Mouse (Mus musculus) lung, postnatal 10 days (tissue): ENCODE measurements around the gene Cplx2.

ENCODE experiments used
- DNase-seq: peaks from one replicate; pipeline ENCODE4 v3.0.0; 2021

The Cplx2 gene

DNA sequence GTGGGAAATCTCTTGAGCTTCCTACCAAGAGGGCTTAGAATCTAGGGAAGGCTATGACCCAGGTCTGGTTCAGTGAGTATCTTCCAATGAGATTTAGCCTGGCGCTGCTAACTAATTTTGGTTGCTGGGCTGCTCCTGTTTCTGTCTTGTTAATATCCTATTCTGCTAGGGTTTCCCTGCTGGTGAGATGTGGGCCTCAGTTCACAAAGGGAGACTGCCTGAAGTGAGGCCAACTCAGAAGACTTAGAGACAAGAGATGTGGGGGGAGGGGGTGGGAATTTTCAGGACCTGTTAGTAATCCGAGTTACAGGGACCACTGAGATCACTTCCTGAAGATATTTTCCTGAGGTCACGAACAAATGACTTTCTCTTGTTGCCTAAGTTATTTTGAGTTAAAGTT is 33.1 kb downstream of the Cplx2 start:
- DNase-seq: no peak

DNA sequence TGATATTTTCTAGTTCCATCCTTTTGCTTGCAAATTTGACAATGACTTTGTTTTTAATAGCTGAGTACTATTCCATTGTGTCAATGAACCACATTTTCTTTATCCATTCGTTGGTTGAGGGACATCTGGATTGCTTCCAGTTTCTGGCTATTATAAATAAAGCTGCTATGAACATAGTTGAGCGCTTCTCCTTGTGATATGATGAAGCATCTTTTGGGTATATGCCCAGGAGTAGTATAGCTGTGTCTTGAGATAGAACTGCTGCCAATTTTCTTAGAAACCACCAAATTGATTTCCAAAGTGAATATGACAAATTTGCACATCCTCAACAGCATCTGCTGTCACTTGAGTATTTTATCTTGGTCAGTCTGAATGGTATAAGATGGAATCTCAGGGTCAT is 34.7 kb downstream of the Cplx2 start:
- no peak for DNase-seq

DNA sequence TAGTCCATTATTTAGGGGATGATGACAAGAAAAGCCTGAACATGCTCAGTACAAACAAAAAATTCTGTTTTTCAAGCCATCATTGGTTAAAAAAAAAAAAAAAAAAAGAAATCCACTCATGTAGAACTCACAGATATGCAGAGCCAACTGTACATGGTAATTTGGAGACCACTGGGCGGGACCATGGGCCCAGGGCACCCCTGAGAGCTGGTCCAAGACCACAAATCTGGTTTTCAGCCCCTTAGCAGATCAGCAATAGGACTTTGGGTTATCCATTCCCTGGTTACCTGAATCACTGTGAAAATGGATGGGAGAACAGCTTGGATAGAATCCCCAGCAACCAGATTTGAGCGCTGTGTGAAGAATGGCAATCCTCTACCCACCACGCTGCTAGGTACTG is 40.5 kb downstream of the Cplx2 start:
- DNase-seq: no peak

DNA sequence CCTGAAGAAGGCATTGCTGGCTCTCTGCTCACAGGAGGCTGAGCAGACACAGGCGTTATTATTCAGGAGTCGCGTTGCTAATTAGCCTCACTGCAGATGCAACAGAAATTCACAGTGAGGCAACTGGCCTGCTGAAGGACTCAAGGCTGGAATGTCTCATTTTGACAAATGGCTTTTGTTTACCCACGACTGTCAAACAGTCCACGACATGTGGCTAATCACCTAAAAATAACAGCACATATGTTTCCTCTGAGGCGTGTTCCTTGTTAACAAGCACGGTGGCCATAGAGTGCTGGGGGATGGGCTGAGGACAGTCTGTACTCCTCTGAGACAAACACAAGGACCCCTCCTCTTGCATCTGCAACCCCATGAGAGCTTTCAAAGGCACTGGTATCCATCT is 41.1 kb downstream of the Cplx2 start:
- DNase-seq: peak; percentile 27

DNA sequence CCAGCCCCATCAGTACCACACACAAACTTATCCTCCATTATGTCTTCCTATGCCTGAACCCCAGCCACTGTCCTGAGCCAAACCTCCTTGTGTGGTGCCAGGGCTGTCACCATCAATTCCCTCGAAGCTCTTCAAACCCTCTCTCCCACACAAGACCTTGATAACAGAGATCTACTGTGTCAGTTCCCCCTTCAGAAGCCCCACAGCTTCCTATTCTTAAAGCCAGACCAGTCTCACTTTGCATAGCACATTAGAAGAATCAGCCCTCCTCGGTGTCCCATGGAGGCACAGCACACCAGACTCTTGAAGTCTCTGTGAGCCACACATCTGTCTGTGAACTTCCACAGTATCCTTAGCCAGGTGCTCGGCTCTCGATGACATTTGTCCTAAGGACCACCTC is 41.6 kb downstream of the Cplx2 start:
- no peak for DNase-seq

DNA sequence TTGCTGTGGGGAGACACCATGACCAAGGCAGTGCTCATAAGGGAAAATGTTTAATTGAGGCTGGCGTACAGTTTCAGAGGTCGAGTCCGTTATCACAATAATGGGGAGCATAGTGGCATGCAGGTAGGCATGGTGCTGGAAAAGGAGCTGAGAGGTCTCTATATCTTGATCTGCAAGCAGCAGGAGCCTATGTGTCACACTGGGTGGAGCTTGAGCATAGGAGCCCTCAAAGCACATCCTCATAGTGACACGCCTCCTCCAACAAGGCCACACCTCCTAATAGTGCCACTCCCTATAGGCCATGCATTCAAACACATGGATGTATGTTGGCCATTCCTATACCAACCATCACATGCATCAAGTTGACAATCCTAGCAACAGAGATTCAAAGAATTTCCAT is 43.9 kb downstream of the Cplx2 start:
- DNase-seq: no peak

DNA sequence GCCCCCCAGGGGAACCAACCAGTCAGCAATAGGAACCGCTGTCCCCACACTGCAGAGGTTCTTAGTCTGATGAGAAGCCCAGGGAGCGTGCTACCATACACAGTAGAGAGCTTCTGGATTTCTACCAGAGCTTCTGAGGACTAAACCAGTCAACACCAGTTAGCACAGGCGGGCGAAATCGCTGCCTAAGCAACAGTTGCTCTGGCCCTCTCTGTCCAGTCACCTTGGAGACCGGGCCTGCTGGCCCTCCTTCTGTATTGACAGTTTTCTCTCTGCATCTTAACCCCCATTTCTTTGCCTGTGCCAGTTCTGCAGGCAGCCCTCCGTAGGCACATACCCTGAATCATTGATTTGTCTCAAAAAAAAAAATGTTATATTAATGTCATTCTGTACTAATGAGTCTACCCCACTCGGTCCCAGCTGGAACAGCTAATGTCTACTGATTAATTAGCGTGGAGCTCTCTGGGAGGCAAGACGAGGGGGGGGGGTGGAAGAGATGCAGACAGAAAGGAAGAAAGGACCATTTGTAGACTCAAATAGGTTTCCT is 47.7 kb downstream of the Cplx2 start:
- no peak for DNase-seq

DNA sequence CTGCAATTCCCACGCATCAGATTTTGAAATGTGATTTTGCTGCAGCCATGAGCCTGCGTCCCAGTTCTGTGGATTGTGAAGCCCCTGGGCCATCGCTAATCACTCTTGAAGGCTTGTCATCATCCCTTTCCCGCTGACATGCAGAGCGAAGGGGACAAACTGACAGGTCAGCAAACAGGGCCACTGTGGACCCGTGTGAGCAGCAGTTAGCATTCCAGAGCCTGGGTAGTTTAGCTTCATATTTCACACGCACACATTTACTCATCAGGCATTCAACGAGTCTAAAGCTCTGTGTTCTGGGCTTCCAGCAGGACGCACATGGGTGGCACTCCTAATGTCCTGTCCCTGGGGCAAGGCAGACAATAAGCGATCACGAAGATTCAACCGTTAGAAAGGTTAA is 49.1 kb downstream of the Cplx2 start:
- DNase-seq: no peak

DNA sequence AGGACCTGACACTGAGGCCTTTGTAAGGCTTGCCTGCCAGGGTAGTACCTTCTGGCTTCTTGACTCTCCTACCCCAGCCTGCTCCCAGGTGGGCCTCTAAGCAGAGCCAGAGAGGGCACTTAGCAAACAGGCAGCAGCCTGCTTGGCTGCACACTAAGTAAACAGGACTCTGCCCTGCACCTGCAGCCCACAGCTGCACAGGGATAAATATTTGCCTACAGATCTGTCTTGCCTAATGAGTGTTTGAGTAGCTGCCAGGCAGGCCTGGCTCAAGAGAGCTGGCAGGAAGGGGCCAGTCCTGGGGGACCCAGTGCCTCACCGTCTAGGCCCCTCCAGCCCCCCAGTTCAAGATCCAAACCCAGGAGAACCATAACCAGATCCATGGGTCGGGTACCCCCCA is 54.1 kb downstream of the Cplx2 start:
- DNase-seq: peak; percentile 40

DNA sequence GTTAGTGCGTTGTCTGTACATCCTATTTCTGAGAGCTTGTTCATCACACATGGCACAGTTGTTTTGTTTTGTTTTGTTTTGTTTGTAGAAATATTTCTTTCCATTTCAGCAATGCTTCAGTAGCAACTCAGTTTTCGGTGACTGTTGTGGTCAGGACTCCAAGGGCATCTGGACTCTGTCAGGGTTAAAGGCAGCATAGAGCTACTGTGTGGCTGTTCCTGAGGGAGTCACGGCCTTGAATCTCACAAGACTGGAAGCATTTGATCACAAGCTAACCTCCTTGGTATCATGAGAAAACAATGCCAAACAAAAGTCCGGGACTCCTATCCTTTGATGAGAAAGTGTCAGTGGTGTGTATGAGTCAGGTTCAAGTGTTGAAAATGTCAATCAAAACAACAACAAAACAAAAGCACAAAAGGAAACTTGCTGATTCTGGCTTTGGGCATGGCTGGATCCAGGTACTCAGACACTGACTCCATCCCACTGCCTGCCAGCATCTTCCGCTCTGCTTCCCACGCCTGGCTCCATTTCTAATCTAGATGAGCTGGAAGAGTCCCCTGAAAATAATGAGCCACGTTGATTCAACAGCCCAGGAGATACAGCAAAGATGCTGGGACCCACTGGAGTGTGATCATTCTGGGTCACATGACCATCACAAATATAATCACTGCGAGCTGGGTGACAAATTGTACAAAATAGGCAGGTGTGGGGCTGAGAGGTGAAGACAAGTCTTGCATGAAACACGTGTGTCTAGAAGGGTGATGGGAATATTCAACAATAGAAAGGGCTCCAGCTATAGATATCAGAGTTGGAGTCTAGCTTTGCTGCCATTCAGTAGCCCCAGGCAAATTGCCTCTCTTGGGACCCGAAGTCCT is 55.9 kb downstream of the Cplx2 start:
- DNase-seq: no peak

DNA sequence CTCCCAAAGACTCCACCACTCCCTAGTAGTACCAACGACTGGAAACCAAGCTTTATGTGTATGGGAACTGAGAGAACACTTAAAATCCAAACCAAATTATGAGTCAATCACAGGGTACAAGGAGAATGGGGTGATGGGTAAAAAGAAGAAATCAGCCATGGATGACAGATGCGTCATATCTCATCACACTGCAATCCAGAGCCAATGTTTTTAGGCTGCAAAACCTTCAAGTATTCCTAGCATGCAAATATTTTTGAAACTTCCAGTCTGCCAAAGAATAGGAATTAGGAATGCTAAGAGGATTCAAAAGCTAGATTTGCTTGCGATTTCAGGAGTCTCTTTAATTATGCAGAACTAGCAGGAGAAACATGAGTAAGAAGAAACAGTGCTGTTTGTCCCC is 57.6 kb downstream of the Cplx2 start:
- peak; percentile 49 for DNase-seq

DNA sequence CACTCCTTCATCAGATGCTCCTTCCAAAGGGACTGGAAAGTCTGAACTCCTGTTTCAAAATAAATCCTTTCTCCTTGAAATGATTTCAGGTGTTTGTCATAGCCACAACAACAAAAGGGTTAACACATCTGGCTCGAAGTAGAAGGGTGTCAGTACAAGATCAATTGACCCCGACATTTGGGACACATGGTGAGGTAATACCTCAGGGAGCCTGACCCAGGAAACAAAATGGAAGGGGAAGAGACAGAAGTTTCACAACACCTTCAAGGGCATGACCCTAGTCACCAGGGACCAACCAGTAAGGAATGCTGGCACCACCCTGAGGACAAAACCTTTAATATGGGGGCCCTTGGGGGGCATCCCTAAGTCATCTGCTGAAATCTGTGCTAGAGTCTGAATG is 58.9 kb downstream of the Cplx2 start:
- DNase-seq: no peak

DNA sequence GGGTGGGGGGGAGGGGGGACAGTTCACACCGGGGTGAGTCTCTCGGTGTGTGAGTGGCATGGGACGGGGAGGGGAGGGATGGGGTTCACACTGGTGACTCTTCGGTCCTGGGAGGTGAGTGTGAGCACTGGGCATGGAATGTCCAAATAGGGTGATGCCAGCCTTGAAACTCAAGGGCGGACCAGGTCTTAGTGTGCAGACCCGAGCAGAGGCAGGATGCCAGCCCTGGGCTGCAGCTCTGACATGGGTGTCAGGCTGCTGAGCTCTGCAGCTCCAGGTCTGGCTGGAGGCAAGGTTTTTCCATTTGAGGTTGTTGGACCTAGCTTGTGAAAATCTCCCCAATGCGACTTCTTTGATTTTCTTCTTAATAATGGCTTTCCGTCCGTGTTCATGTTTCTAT is 60.0 kb downstream of the Cplx2 start:
- no peak for DNase-seq
